Mouse (Mus musculus): Measurements from ENCODE around the gene Zbtb43.

Gene Zbtb43

GRCm38 (mm10) chr2:33454816-33455215, 13.5 kb downstream of the Zbtb43 start:
- DNase-seq (ENCODE audit: extremely low read depth, low read depth, low spot score) = no peak

DNA sequence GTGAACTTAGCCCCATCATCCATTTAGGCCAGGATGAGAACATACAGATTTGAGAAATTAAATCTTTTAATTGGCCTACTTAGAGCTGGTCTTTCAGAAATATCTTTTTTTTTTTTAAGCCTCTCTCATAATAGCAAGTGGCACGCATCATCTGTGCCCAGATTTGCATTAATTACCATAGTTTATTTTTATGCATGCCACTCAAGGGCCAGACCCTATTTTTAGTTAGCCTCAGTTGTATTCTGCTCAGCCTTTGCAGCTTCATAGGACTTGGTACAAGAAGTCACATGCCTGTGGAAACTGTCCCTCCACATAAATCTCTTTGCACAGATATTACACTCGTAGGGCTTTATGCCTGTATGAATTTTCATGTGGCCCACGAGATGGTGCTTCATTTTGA, 14.9 kb downstream of the Zbtb43 start:
- no peak for DNase-seq (ENCODE audit: extremely low read depth, low read depth, low spot score)

DNA sequence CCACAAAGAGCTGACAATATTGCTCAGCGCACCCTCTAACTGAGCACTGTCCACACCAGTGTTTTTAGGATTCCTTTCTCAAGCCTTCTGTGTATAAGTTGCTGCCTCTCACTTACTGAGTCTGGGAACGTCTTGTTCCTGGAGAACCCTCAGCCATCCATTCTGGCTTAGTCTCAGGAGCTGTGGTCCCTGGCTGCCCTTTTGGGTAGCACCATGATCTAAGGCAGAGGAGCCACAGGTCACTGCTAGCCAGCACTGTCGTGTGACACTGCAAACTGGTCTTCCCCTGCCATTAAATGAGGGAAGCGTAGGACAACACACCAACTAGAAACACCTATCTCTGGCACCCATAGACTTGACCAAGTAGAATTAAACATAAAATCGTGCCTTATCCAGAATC, 15.6 kb downstream of the Zbtb43 start:
- DNase-seq (ENCODE audit: extremely low read depth, low read depth, low spot score) = no peak

DNA sequence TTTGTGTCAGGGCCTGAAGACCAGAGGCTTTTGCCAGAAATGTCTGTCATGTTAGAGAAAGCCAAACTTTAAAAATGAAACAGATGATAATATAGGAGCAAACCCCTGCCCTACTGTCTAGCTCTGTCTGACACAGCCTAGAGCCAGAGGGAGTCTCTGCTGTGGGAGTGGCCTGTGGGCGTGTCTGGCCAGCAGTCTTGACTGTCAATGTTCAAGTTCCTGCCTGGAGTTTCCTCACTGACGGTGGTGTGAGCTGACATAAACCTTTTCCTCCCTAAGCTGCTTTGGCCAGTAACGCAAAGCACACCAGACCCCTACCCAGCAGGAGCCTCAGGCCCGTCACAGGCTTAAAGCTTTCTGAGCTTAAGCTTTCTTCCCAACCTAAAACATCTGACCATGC, 16.2 kb downstream of the Zbtb43 start:
- DNase-seq (ENCODE audit: extremely low read depth, low read depth, low spot score) = no peak

DNA sequence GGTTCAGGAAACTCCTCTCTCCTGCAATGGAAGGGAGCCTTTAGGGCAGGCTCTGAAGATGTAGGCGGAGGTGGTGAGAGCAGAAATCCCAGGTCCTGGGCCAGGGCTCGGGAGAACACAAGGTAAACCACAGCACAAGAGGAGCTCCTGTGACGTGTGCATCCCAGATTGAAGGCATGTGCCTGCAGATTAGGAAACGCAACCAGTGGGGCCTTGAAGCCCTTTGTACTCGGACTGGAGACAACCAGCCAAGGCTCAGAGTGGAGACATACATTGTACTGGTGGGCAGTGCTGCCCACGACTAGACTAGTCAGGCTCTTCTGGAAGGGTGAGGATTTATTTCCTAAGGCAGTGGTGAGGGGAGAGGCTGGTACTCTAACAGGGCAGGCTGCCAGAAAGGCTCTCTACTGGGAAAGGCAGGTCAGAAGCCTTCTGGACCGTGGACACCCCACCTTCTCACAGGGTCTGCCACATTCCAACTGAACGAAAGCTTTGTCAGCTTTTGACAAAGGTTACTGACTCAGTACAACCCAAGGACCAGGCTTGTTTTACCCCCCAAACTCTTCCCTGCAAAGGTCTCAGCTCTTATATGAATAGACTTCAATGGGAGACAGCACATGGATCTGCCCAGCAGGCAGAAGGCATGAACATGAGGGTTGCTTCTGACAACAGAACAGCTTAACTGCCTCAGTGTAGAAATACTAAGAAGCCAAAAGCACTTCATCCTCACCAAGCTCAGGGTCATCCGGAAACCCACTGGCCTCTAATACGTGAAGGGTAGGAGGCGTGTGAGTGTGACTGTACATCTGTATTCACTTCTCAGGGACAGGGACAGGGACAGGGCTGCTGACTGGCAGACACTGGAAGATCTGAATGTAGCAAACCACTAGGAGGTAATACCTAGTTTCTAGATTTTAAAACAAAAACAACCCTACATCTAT, 17.1 kb downstream of the Zbtb43 start:
- DNase-seq (ENCODE audit: extremely low read depth, low read depth, low spot score) = peak; percentile 74

- no peak for DNase-seq (ENCODE audit: extremely low read depth, low read depth, low spot score)
These were observed 19.1 kb downstream of the Zbtb43 start for GRCm38 (mm10) chr2:33449119-33449873.

GRCm38 (mm10) chr2:33446796-33447195, 21.6 kb downstream of the Zbtb43 start:
- no peak for DNase-seq (ENCODE audit: extremely low read depth, low read depth, low spot score)

- no peak for DNase-seq (ENCODE audit: extremely low read depth, low read depth, low spot score)
These were observed 22.6 kb downstream of the Zbtb43 start for GRCm38 (mm10) chr2:33445741-33446140.

GRCm38 (mm10) chr2:33444862-33445261, 23.5 kb downstream of the Zbtb43 start:
- no peak for DNase-seq (ENCODE audit: extremely low read depth, low read depth, low spot score)

- DNase-seq (ENCODE audit: extremely low read depth, low read depth, low spot score) = peak; percentile 71
These were observed 24.0 kb downstream of the Zbtb43 start for GRCm38 (mm10) chr2:33444358-33444757.

DNA sequence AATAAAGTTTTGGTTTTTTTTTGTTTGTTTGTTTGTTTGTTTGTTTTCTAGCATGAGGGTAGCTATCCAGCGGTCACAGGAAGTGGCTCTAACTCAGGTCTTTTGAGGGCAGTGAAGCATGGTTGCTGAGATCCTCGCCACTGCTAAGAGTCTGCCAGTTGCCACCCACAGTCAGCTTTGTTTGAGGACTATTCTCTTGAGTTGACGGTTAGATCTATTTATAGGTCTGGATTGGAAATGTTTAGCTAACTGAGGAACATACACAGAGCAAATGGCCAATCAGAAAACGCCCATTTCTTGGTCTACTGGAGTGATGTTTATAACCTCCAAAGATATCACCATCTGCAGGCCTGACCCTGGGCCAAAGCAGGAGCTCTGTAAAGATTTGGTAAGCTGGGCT, 25.7 kb downstream of the Zbtb43 start:
- no peak for DNase-seq (ENCODE audit: extremely low read depth, low read depth, low spot score)

- DNase-seq (ENCODE audit: extremely low read depth, low read depth, low spot score) = no peak
These were observed 27.5 kb downstream of the Zbtb43 start for GRCm38 (mm10) chr2:33440893-33441292.

DNA sequence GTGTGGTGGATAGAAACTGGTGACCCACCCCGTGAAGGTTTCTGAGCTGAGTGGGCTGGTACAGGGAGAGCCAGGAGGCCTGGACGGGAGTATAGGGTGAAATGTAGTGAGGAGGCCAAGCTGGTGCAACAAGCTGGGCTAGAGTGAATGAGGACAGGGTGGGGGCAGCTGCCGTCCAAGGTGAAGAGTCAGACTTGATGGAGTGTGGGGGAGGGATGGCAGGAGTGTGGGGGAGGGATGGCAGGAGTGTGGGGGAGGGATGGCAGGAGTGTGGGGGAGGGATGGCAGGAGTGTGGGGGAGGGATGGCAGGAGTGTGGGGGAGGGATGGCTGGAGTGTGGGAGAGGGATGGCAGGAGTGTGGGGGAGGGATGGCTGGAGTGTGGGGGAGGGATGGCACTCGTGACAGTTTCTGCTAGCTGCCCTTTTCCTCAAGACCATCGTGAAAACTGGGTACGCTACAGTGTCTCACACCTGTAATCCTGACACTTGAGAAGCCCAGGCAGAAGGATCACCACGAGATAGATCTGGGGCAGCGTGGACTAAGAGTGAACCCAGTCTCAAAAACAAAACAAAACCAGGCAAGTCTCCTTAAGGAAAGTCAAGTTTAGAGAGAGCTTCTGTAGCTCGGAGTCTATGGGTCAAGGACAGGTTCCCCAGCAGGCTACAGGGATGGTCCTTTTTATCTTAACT, 28.2 kb downstream of the Zbtb43 start:
- DNase-seq (ENCODE audit: extremely low read depth, low read depth, low spot score) = no peak

GRCm38 (mm10) chr2:33439471-33439881, 28.9 kb downstream of the Zbtb43 start:
- DNase-seq (ENCODE audit: extremely low read depth, low read depth, low spot score) = no peak

DNA sequence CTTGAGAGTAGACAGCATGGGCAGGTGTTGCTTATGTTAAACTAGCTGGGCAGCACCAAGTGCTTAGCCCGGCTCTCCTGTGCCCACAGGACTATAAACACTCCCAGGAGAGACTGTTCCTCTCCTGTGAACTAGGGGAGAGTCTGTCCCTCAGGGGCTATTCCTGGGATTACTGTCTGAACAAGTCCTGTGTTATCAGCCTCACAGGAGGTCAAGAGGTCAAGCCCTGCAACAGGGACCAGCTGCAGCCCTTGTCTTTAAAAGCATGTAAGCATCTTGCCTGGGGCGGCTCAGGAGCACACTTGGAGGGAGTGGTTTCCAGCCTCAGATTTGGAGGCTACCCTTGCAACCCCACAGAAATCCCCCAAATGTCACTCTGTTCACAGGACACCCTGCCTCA, 30.0 kb downstream of the Zbtb43 start:
- no peak for DNase-seq (ENCODE audit: extremely low read depth, low read depth, low spot score)

DNA sequence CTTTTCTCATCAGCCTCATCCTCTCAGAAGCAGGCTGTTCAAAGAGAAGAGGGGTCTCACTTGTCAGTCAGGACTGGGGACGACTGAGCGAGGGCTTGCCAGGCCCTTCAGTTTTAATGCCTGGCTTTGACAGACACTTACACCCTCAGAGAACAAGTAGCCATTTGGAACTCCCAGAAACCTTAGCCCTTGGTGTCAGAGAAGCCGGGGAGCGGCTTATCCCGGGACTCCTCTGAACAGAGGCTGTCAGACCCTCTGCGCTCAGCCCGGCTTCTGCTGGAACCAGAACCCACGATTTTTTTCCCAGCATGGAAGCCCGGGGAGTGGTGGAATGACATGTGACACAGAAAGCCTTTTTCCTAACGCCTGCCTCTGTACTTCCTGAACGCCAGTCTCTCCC, 31.2 kb downstream of the Zbtb43 start:
- no peak for DNase-seq (ENCODE audit: extremely low read depth, low read depth, low spot score)

- no peak for DNase-seq (ENCODE audit: extremely low read depth, low read depth, low spot score)
These were observed 32.3 kb downstream of the Zbtb43 start for GRCm38 (mm10) chr2:33436035-33436580.

DNA sequence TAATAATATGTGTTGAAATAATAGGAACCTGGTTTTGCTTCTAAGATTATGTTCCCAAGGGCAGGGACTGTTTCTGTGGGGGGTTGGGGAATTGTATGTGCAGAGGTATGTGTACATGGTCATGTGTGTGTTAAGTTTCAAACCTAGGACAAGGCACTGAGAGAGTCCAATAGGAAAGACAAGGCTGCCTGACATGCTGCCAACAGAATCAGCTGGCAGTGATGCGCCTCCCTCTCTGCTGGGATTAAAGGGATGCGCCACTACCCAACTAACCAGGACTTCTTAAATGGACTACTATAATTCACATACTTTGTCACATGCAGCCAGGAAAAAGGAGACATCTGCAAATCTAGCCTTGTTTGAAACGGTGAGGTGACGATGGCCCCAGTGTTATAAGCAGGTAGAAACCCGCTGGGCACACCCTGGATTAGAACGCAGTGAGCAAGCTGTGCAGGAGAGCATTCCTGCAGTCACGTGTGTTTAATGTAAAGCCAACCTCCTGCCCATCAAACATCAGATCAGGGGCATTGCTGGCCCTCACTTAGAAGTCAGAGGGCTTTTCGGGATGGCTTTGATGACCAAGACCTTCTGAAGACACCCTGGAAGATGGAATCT, 33.2 kb downstream of the Zbtb43 start:
- DNase-seq (ENCODE audit: extremely low read depth, low read depth, low spot score) = no peak

DNA sequence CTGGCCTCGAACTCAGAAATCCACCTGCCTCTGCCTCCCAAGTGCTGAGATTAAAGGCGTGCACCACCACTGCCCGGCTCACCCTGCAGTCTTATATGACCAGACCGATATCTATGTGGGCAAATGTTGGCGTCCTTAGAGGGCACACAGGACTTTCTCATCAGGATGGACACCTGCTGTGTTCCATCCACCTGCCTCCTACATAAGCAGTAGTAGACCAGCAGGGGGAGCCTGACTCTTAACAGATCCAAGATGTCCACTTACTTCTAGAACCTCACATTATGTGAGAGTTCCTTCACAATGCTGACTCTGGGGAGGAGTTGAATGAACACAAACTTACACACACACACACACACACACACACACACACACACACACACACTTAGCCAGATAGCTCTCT, 35.5 kb downstream of the Zbtb43 start:
- no peak for DNase-seq (ENCODE audit: extremely low read depth, low read depth, low spot score)

DNA sequence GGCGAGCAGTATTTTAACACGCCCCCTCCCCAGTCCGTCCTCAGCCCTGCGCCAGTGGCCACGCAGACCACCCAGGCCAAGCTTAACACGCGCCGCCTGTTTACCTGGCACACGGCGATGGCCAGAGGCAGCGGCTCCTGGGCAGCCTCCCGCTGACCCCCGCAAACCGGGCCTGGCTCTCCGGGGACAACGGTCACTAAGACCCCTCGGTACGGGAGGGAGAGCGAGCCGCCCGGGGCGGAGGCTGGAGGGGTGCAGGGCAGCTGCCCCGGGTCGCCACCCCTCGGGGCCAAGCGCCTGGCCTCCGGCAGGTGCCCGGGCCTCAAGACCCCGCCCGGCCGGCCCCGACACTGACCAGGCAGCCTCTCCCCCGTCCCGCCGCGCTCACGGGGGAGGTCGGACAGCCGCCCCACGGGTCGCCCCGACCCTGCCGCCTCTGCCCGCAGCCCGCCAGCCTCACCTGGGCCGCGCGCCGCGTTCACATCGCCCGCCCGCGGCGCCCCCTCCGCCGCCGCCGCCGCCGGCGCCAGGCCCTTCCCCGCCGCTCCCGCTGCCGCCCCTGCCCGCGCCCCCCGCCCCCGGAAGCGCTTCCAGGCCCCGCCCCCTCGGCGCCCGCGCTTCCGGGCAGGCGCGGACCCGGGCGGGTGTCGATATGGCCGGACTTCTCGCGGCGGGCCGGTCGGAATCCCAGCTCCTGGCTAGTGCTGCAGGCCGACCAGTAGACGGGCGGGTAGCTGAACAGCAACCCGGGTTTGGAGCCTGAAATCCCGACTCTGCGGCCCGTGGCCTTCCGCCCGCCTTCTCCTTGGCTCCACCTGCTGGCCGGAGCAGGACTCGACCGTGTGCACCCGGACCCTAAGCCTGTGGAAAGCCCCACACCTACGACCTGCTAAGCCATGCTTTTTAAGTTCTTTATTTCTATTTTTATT, 37.3 kb downstream of the Zbtb43 start, which contains the start of gene Zbtb34:
Zbtb34 (minus strand) TSS at position 554 of the 929 bp plus-strand sequence.
- no peak for DNase-seq (ENCODE audit: extremely low read depth, low read depth, low spot score)

Data from fat pad, adult 2 months (tissue).